Comparison of ENCODE assay signal across 22 mouse cellular contexts in the genomic region with DNA sequence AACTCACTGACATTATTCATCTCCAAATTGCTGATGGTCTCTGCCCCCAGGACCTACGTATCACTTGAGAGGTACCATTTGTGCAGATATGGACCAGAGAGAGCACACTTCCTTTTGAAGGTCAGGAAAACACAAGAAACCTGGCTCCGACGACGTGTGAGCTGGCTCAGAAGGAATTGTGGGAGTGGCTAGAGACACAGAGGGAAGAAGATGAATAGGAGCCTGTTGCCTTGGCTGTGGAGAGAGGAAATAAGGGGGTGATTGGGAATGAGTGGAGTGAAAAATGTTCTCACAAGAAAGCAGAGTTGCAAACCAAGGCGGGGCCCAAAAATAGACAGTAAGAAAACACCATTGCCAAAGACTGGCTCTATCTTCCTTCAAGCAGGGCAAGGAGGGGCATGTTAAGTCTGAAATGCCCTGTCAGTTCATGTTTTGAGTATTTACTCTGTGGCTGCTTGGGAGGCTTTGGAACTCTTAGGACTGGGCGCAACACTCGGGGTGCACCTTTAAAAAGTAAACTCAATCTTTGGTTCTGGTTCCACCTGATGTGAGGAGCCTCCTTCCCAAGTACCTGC.
DNase-seq lines count a peak whose midpoint lies in the region; ATAC-seq and TF ChIP-seq lines count a peak whose summit lies in the region.
"Had no signal": no experiment of that assay in that cellular context is flagged by ENCODE, and none has a peak within 500 bp of the region (broad histone marks: within the 10 kb centered on the region; RNA-seq: fewer than 3 reads in every experiment).

No protein-coding gene starts in this region.

- ATAC-seq in heart, embryonic 12.5 days (ENCODE audit: insufficient number of reproducible peaks, low FRiP score), result no peak
- ATAC-seq in kidney, postnatal 0 days (replicated peaks; ENCODE audit: low FRiP score, low read depth), result no peak
- ATAC-seq in erythroblast, adult 5-6 weeks (replicated peaks; ENCODE audit: low FRiP score, poor library complexity, severe bottlenecking), result no peak
- ATAC-seq: forebrain, embryonic 16.5 days; inflammation-experienced regulatory T-cells, adult 6 months; midbrain, embryonic 15.5 days had no signal

- 58% methylated on average over 7 of the region's 7 CpGs for WGBS in heart, embryonic 12.5 days
- WGBS in kidney, postnatal 0 days, result 62% methylated on average over 7 of the region's 7 CpGs

- H3K4me2 ChIP-seq in heart, embryonic 12.5 days, result no peak overlapping the region
- no peak overlapping the region for H3K4me2 ChIP-seq in kidney, postnatal 0 days (ENCODE audit: low read length)
- H3K4me2 ChIP-seq: hindbrain, embryonic 13.5 days; liver, embryonic 13.5 days; lung, embryonic 15.5 days; midbrain, embryonic 15.5 days; neural tube, embryonic 12.5 days had no signal

- no peaks in the 10 kb centered on the region for H3K36me3 ChIP-seq in heart, embryonic 12.5 days
- H3K36me3 ChIP-seq in kidney, postnatal 0 days (ENCODE audit: insufficient read depth, low read length), result no peaks in the 10 kb centered on the region
- H3K36me3 ChIP-seq: forebrain, embryonic 10.5 days; hindbrain, embryonic 13.5 days; liver, embryonic 13.5 days; lung, embryonic 15.5 days; midbrain, embryonic 15.5 days; neural tube, embryonic 12.5 days had no signal

- no peak overlapping the region for H3K9ac ChIP-seq in heart, embryonic 12.5 days
- no peak overlapping the region for H3K9ac ChIP-seq in kidney, postnatal 0 days (ENCODE audit: low read depth, low read length)
- H3K9ac ChIP-seq: hindbrain, embryonic 13.5 days; liver, embryonic 13.5 days; lung, embryonic 15.5 days; midbrain, embryonic 15.5 days; neural tube, embryonic 12.5 days had no signal

- no peak overlapping the region for H3K27ac ChIP-seq in heart, embryonic 12.5 days (ENCODE audit: poor library complexity, severe bottlenecking)
- H3K27ac ChIP-seq in kidney, postnatal 0 days, result no peak overlapping the region
- H3K27ac ChIP-seq: forebrain, embryonic 10.5 days; hindbrain, embryonic 13.5 days; liver, embryonic 13.5 days; lung, embryonic 15.5 days; midbrain, embryonic 15.5 days; neural tube, embryonic 12.5 days had no signal

- no peaks in the 10 kb centered on the region for H3K27me3 ChIP-seq in heart, embryonic 12.5 days (replicated peaks)
- no peaks in the 10 kb centered on the region for H3K27me3 ChIP-seq in kidney, postnatal 0 days (ENCODE audit: insufficient read depth, low read length)
- H3K27me3 ChIP-seq: hindbrain, embryonic 13.5 days; lung, embryonic 15.5 days; midbrain, embryonic 15.5 days; neural tube, embryonic 12.5 days had no signal

- DNase-seq in heart, adult 11 months, result peak; percentile 93
- DNase-seq in kidney, postnatal 0 days (ENCODE audit: low spot score), result peak; percentile 11
- DNase-seq in kidney, adult 18-20 months, result no peak
- peak; percentile 31 for DNase-seq in urinary bladder, postnatal 14 days (ENCODE audit: low spot score)
- no peak for DNase-seq in urinary bladder, postnatal 4 days (ENCODE audit: low spot score in 2 of 2)
- DNase-seq in embryo, embryonic 11 days, result no peak
- DNase-seq: adrenal gland, postnatal 14 days; cerebellum, adult 9-10 months; gastrocnemius, postnatal 10 days; kidney, postnatal 4 days; liver, embryonic 13.5 days; right cerebral cortex, postnatal 14 days had no signal

- no peaks in the 10 kb centered on the region for H3K9me3 ChIP-seq in heart, embryonic 12.5 days (replicated peaks)
- H3K9me3 ChIP-seq in kidney, postnatal 0 days (replicated peaks; ENCODE audit: low read length), result no peaks in the 10 kb centered on the region
- H3K9me3 ChIP-seq: forebrain, embryonic 10.5 days; hindbrain, embryonic 13.5 days; liver, embryonic 13.5 days; lung, embryonic 15.5 days; midbrain, embryonic 15.5 days; neural tube, embryonic 12.5 days had no signal

- TF ChIP-seq CTCF in kidney, postnatal 0 days (IDR thresholded peaks at IDR 0.05; ENCODE audit: low read depth), result no peak

- peaks cover 16% of the 10 kb centered on the region for H3K4me1 ChIP-seq in heart, embryonic 12.5 days (replicated peaks)
- 0 out of 2 replicates have a peak, but pooled peaks cover 6% of the 10 kb centered on the region for H3K4me1 ChIP-seq in kidney, postnatal 0 days (replicated peaks; ENCODE audit: insufficient read depth, low read length)
- H3K4me1 ChIP-seq: megakaryocyte, embryonic 14.5 days; midbrain, embryonic 15.5 days; neural tube, embryonic 12.5 days had no signal

- no peak overlapping the region for H3K4me3 ChIP-seq in heart, embryonic 12.5 days
- no peak overlapping the region for H3K4me3 ChIP-seq in kidney, postnatal 0 days (replicated peaks; ENCODE audit: low read depth, low read length)
- H3K4me3 ChIP-seq: forebrain, embryonic 10.5 days; hindbrain, embryonic 13.5 days; liver, embryonic 13.5 days; lung, embryonic 15.5 days; megakaryocyte, embryonic 14.5 days; midbrain, embryonic 15.5 days; neural tube, embryonic 12.5 days had no signal

Comparison
In these comparisons a context has a peak if more than half of its experiments do, and no peak if none do; other contexts are left out.
1. DNase-seq: peak in heart, adult 11 months (single experiment), kidney, postnatal 0 days (single experiment) and urinary bladder, postnatal 14 days (single experiment); none in kidney, adult 18-20 months (single experiment), urinary bladder, postnatal 4 days (0 of 2) and embryo, embryonic 11 days (single experiment).